Mouse (Mus musculus): ENCODE results near the gene Sh3kbp1. TPM values are rescaled to one million over a fixed set of nuclear protein-coding genes. Genes with fewer than 3 reads are reported as not detected.
A peak's percentile ranks its signal among the peaks of the same experiment; 100 is the strongest.
"Not testable (repeated sequence)": the region's sequence is repeated elsewhere in the genome, so short reads cannot be mapped to it uniquely, and the experiment has no call there.

Gene Sh3kbp1
- polyA plus RNA-seq (2015; fragmentation: Nextera tagmentation; extraction: Ambion mirVana), result 23.3 and 29.6 TPM in 2 replicates

DNA sequence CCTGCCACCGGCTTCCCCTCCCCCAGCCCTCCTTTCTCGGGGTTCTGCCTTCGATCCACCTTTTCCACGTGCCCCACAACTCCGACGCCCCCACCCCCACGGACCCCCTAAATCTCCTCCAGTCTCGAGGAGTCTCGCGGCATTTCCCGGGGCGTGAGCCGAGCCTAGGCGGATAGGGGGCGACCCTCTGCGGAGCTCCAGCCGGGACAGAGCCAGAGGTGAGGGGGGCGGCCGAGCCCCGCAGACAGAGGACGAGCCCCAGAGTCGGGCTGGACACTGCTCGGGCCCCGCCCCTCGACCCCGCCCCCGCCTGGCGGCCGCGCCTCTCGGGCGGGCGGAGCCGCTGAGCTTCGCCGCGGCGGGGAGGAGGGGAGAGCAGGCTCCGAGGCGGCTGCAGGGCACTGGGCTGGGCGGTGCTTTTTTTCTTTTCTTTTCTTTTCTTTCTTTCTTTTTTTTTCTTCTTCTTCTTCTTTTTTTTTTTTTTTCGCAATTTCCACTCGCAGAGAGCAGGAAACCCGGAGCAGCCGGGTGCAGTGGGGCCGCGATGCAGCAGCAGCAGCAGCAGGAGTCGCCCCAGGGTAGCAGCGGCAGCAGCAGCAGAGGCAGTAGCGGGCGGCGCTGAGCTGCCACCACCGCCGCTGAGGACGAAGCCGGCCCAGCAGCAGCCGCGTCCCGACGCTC is at the start of gene Sh3kbp1:
Gene Sh3kbp1 (plus strand): TSS at position 366 of the 681 bp plus-strand sequence.
- Histone ChIP-seq H3K9ac (ENCODE audit: low read length) (peak within 1 kb of the TSS; percentile 73), H3K4me2 (ENCODE audit: low read depth, low read length) (peak within 1 kb of the TSS; percentile 71), H3K27ac (ENCODE audit: low read length) (peak within 1 kb of the TSS; percentile 64), H3K4me3 (replicated peaks; ENCODE audit: low read length) (peak within 1 kb of the TSS; percentile 59), H3K9me3 (replicated peaks; ENCODE audit: control insufficient read depth, low read length) (no peaks in the 10 kb centered on the region), H3K27me3 (ENCODE audit: control insufficient read depth, insufficient read depth, low read length) (peaks cover 4% of the 10 kb centered on the region; the same call in 1 of the 2 replicates), H3K4me1 (ENCODE audit: control insufficient read depth, insufficient read depth, low read length) (no peaks in the 10 kb centered on the region), H3K36me3 (ENCODE audit: control insufficient read depth, insufficient read depth, low read length) (no peaks in the 10 kb centered on the region)
- peak; percentile 88 for ATAC-seq (ENCODE audit: insufficient read depth, low FRiP score)
- WGBS, result 17% methylated on average over 58 of the region's 60 CpGs

DNA sequence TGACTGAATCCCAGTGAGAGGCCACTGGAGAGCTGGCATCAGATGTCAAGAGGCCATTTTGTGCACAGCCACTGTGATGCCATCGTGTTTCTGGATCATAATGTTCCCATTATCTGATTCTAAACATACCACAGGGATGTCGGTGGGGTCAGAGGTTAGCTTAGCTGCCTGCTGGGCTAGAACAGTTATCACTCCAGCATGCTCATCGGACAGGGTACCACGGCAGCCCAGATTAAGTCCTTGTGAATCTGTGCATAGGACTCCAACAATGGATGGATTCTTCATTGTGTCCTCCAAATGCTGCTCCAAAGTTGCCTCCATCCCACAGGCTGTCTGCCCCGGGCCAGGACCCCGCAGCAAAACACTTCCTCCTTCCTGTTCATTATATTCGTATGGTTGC is 42.3 kb upstream of the Sh3kbp1 start:
- not testable (repeated sequence) for H3K27me3 ChIP-seq (ENCODE audit: control insufficient read depth, insufficient read depth, low read length); H3K4me1 ChIP-seq (ENCODE audit: control insufficient read depth, insufficient read depth, low read length); ATAC-seq (ENCODE audit: insufficient read depth, low FRiP score); H3K4me3 ChIP-seq (replicated peaks; ENCODE audit: low read length); H3K9ac ChIP-seq (ENCODE audit: low read length); H3K4me2 ChIP-seq (ENCODE audit: low read depth, low read length); H3K36me3 ChIP-seq (ENCODE audit: control insufficient read depth, insufficient read depth, low read length); H3K9me3 ChIP-seq (replicated peaks; ENCODE audit: control insufficient read depth, low read length); H3K27ac ChIP-seq (ENCODE audit: low read length)
- 83% methylated on average over 7 of the region's 7 CpGs for WGBS

DNA sequence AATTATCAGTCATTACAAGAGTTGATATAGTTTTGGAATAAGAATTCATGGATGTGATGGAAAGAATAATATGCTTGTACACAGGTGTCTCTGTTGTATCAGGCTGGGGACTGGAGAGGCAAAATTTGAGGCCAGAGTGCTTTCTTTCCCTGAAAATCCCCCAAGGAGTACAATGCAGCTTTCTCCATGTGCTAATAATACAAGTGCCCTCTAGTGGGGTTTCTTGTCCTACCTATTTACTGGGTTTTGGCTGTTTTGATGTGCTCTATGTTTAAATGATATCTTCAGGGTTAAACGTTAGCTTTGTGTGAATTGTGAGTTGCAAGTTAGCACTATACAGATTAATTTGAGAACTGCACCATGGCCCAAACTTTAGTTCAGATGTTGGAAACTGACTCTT is 35.4 kb upstream of the Sh3kbp1 start:
- no peak for ATAC-seq (ENCODE audit: insufficient read depth, low FRiP score)
- no peaks in the 10 kb centered on the region for H3K36me3 ChIP-seq (ENCODE audit: control insufficient read depth, insufficient read depth, low read length)

DNA sequence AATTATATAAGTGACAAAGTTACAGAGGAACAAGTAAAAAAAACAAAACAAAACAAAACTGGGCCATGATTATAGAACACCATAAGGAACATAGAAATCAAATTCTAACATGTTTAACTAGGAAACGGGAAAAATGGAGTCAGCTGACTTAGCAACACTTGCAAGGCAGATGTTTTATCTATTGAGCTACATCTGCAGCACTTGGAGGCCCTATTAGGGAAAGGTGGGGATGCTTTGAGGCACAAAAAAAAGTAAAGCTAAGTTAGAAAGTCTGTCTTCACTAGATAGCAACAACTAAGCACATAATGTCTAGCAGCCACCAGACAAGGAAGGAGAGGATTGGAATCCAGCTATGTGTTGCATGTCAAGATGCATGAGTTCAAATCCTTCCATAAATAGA is 29.6 kb upstream of the Sh3kbp1 start:
- ATAC-seq (ENCODE audit: insufficient read depth, low FRiP score), result no peak
- H3K27me3 ChIP-seq (ENCODE audit: control insufficient read depth, insufficient read depth, low read length), result no peaks in the 10 kb centered on the region
- H3K4me1 ChIP-seq (ENCODE audit: control insufficient read depth, insufficient read depth, low read length), result no peaks in the 10 kb centered on the region
- H3K36me3 ChIP-seq (ENCODE audit: control insufficient read depth, insufficient read depth, low read length), result no peaks in the 10 kb centered on the region
- no peak overlapping the region for H3K9ac ChIP-seq (ENCODE audit: low read length)
- 71% methylated on average over 1 of the region's 1 CpGs for WGBS
- H3K4me2 ChIP-seq (ENCODE audit: low read depth, low read length), result no peak overlapping the region
- H3K9me3 ChIP-seq (replicated peaks; ENCODE audit: control insufficient read depth, low read length), result no peaks in the 10 kb centered on the region
- no peak overlapping the region for H3K4me3 ChIP-seq (replicated peaks; ENCODE audit: low read length)
- no peak overlapping the region for H3K27ac ChIP-seq (ENCODE audit: low read length)

More for the DNA sequence above, 35.4 kb upstream of the Sh3kbp1 start:
- no peaks in the 10 kb centered on the region for H3K27me3 ChIP-seq (ENCODE audit: control insufficient read depth, insufficient read depth, low read length)
- H3K4me2 ChIP-seq (ENCODE audit: low read depth, low read length), result no peak overlapping the region
- H3K9ac ChIP-seq (ENCODE audit: low read length), result no peak overlapping the region
- no peaks in the 10 kb centered on the region for H3K4me1 ChIP-seq (ENCODE audit: control insufficient read depth, insufficient read depth, low read length)
- H3K27ac ChIP-seq (ENCODE audit: low read length), result no peak overlapping the region
- H3K9me3 ChIP-seq (replicated peaks; ENCODE audit: control insufficient read depth, low read length), result no peaks in the 10 kb centered on the region
- no peak overlapping the region for H3K4me3 ChIP-seq (replicated peaks; ENCODE audit: low read length)
- 38% methylated on average over 1 of the region's 1 CpGs for WGBS

DNA sequence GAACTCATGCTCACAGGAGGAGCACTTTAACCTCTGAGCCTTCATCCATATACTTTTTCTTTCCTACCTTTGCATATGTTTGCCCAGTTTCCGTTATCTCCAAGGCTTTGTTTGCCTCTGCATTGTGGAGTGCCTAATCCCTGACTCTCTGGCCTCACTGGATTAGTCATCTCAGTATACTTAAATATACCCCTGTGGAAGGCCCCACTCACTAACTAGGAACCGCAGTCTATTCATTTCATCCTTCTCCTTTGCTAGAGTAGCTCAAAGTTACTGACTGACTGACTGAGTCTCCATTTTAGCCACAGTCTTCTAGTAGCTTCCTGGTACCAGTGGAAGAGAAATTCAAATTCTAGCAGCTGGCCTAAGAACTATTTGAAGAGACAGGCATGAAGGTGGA is 22.2 kb upstream of the Sh3kbp1 start:
- Histone ChIP-seq H3K27me3 (ENCODE audit: control insufficient read depth, insufficient read depth, low read length) (no peaks in the 10 kb centered on the region; the same call in 1 of the 2 replicates), H3K4me2 (ENCODE audit: low read depth, low read length) (no peak overlapping the region), H3K4me3 (replicated peaks; ENCODE audit: low read length) (no peak overlapping the region), H3K9ac (ENCODE audit: low read length) (no peak overlapping the region), H3K27ac (ENCODE audit: low read length) (no peak overlapping the region), H3K9me3 (replicated peaks; ENCODE audit: control insufficient read depth, low read length) (no peaks in the 10 kb centered on the region), H3K36me3 (ENCODE audit: control insufficient read depth, insufficient read depth, low read length) (no peaks in the 10 kb centered on the region), H3K4me1 (ENCODE audit: control insufficient read depth, insufficient read depth, low read length) (no peaks in the 10 kb centered on the region)
- WGBS, result 69% methylated on average over 2 of the region's 2 CpGs
- no peak for ATAC-seq (ENCODE audit: insufficient read depth, low FRiP score)

DNA sequence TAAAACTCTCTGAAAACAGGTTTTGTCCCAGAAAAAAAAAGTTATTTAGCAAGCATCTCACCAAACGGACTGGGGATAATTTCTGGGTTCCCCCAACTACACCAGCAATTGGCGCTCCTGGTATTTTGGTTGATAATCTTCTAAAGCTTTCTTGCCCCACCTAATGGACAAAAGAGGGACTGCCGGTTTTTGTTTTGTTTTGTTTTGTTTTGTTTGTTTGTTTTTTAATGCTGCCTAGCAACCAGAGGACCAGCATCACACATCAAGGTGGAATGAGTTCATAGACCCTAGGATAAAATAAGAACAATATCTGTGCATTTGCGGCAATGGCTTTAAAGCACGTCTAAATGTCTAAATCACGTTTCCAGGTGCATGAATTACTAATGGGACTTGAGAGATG is 20.1 kb upstream of the Sh3kbp1 start:
- Histone ChIP-seq H3K4me2 (ENCODE audit: low read depth, low read length) (no peak overlapping the region), H3K27ac (ENCODE audit: low read length) (no peak overlapping the region), H3K36me3 (ENCODE audit: control insufficient read depth, insufficient read depth, low read length) (no peaks in the 10 kb centered on the region), H3K4me1 (ENCODE audit: control insufficient read depth, insufficient read depth, low read length) (no peaks in the 10 kb centered on the region), H3K9ac (ENCODE audit: low read length) (no peak overlapping the region), H3K27me3 (ENCODE audit: control insufficient read depth, insufficient read depth, low read length) (no peaks in the 10 kb centered on the region; the same call in 1 of the 2 replicates), H3K4me3 (replicated peaks; ENCODE audit: low read length) (no peak overlapping the region), H3K9me3 (replicated peaks; ENCODE audit: control insufficient read depth, low read length) (no peaks in the 10 kb centered on the region)
- no peak for ATAC-seq (ENCODE audit: insufficient read depth, low FRiP score)
- WGBS, result 50% methylated on average over 6 of the region's 6 CpGs

DNA sequence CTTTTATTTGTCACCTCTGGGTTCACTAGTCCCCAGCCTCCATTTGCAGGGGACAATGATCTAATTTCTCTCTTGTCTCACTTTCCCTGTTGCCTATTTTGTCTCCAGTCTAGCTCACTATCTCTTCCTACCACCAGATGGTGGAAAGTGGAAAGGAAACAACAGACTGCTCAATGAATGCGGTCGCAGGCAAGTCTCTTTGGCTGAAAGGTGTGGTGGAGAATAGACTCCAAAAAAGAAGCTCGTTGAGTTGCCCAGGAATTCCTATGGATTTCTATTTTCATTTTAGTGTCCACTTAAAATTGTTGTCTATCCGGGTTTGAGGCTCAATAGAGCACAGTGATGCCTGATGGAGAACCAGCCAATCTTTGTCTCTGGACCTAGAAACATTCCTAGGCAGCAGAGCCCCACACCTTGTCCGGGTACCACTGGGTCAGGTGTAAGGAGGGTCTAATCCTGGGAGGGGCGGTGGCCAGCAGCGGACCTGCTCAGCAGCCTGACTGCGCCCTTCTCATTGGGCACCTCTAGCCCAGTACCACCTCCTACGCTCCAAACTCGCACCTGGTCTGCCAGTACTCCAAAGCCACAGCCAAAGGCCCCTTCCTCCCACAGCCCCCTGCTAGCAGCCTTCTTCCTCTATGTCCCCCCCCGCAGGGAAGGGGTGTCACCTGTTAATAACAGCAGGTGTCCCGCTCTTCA is 715 bp upstream of the Sh3kbp1 start:
- Histone ChIP-seq H3K27ac (ENCODE audit: low read length) (no peak overlapping the region), H3K27me3 (ENCODE audit: control insufficient read depth, insufficient read depth, low read length) (peaks cover 4% of the 10 kb centered on the region; the same call in 1 of the 2 replicates), H3K4me3 (replicated peaks; ENCODE audit: low read length) (peak overlapping the region; percentile 59), H3K9ac (ENCODE audit: low read length) (0 out of 2 replicates have a peak overlapping the region, but pooled peaks have one; percentile 39), H3K4me2 (ENCODE audit: low read depth, low read length) (peak overlapping the region; percentile 71), H3K36me3 (ENCODE audit: control insufficient read depth, insufficient read depth, low read length) (no peaks in the 10 kb centered on the region), H3K4me1 (ENCODE audit: control insufficient read depth, insufficient read depth, low read length) (no peaks in the 10 kb centered on the region), H3K9me3 (replicated peaks; ENCODE audit: control insufficient read depth, low read length) (no peaks in the 10 kb centered on the region)
- peak; percentile 41; the same call in 1 of the 2 replicates for ATAC-seq (ENCODE audit: insufficient read depth, low FRiP score)
- 21% methylated on average over 12 of the region's 12 CpGs for WGBS

DNA sequence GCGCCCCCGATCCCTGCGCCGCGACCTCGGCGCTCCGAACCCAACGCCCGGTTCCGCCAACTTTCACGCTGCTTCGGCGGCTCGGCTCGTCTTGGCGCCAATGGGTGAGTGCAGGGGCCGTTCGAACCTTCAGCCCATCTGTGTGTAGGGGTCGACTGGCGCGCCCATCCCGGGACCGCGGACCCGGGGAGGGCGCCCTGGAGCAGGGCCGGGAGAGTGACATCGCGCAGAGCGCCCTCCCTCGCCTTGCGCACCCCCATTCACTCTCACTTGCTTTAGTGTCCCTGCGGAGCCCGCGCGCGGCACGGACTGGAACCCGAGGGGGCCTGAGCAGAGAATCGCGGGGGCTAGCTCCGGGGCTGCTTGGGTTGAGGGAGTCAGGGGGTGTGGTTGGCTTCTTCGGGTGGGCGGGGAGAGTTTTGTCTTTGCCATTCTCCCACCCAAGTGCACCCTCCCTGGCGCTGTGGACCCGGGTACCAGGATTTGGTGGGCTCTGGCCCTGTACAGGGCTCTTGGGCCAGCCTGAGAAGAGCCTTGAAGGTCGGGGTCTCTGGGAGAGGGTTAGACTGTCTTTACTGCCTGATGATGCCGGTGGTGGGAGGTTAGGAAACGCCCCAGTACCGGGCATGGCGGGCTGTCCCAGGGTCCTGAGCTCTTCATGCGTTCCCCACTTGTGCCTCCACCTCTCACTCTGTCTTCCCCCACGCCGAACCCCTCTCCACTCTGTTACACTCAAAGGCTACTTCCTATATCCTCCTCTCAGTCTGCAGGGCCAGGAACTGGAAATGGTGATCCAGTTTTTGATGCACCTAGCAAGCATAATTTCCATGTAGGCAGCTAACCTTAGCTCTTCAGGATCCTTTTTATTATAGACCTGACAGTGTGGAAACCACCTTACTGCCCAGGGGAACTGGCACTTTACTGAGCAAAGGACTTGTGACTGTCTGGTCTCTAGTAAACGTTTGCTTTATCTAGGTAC is 805 bp downstream of the Sh3kbp1 start:
- Histone ChIP-seq H3K4me2 (ENCODE audit: low read depth, low read length) (peak overlapping the region; percentile 71), H3K36me3 (ENCODE audit: control insufficient read depth, insufficient read depth, low read length) (no peaks in the 10 kb centered on the region), H3K27ac (ENCODE audit: low read length) (peak overlapping the region; percentile 64), H3K9ac (ENCODE audit: low read length) (peak overlapping the region; percentile 73), H3K9me3 (replicated peaks; ENCODE audit: control insufficient read depth, low read length) (no peaks in the 10 kb centered on the region), H3K4me1 (ENCODE audit: control insufficient read depth, insufficient read depth, low read length) (no peaks in the 10 kb centered on the region), H3K27me3 (ENCODE audit: control insufficient read depth, insufficient read depth, low read length) (peaks cover 4% of the 10 kb centered on the region; the same call in 1 of the 2 replicates), H3K4me3 (replicated peaks; ENCODE audit: low read length) (peak overlapping the region; percentile 59)
- peak; percentile 59 for ATAC-seq (ENCODE audit: insufficient read depth, low FRiP score)
- WGBS, result 13% methylated on average over 40 of the region's 56 CpGs
